Mouse (Mus musculus) midbrain, embryonic 11.5 days (tissue): ENCODE measurements around the gene Ccdc93. TPM values are rescaled to one million over a fixed set of nuclear protein-coding genes. Genes with fewer than 3 reads are reported as not detected.

Experiments used
- ATAC-seq: fragments of 200-750 bp; cut with Nextera tagmentation; 2 replicates; pipeline ENCODE4 v1.8.0; 2017; ENCODE audit warnings: moderate TSS enrichment, moderate library complexity; ENCODE audit not compliant: low FRiP score
- DNase-seq: peaks from one replicate; pipeline ENCODE4 v3.0.0; 2015; ENCODE audit warnings: low spot score; ENCODE audit errors: missing footprints
- H3K27ac ChIP-seq: fragments of 300-500 bp; sonication (generic); 2 replicates; pipeline ENCODE4 v1.5.1; 2014; ENCODE audit warnings: low read depth, low read length
- H3K27me3 ChIP-seq: fragments of 300-500 bp; sonication (generic); 2 replicates; pipeline ENCODE4 v1.6.1; 2014; ENCODE audit warnings: mild to moderate bottlenecking, low read length, moderate library complexity, mixed read lengths; ENCODE audit not compliant: control insufficient read depth, insufficient read depth
- H3K36me3 ChIP-seq: fragments of 300-500 bp; sonication (generic); 2 replicates; pipeline ENCODE4 v1.6.1; 2014; ENCODE audit warnings: mild to moderate bottlenecking, low read length, moderate library complexity, mixed read lengths; ENCODE audit not compliant: control insufficient read depth, insufficient read depth
- H3K4me1 ChIP-seq: fragments of 300-500 bp; sonication (generic); 2 replicates; pipeline ENCODE4 v1.6.1; 2014; ENCODE audit warnings: low read length; ENCODE audit not compliant: control insufficient read depth, insufficient read depth
- H3K4me2 ChIP-seq: fragments of 300-500 bp; sonication (generic); 2 replicates; pipeline ENCODE4 v1.6.1; 2014; ENCODE audit warnings: mild to moderate bottlenecking, moderate library complexity
- H3K4me3 ChIP-seq: fragments of 300-500 bp; sonication (generic); 2 replicates; pipeline ENCODE4 v1.5.1; 2014; ENCODE audit warnings: low read depth, low read length
- H3K9ac ChIP-seq: fragments of 300-500 bp; sonication (generic); 2 replicates; pipeline ENCODE4 v1.6.1; 2014; ENCODE audit warnings: low read length
- H3K9me3 ChIP-seq: fragments of 300-500 bp; sonication (generic); 2 replicates; pipeline ENCODE4 v1.6.1; 2016; ENCODE audit warnings: low read length; ENCODE audit not compliant: control insufficient read depth
- WGBS: fragments of 180-500 bp; shearing (Covaris S2); extraction: QIAGEN DNeasy Blood & Tissue Kit; methylation state at CpG from one replicate; pipeline ENCODE4 v1.1.7; 2014; 5-methylcytosine and 5-hydroxymethylcytosine counted together
- polyA plus RNA-seq: library from polyadenylated mRNA; unstranded; fragments of >200 nt; fragmentation: Nextera tagmentation; extraction: Ambion mirVana; gene quantifications from 2 replicates; pipeline ENCODE4 v1.2.1, GENCODE M21; 2014

The Ccdc93 gene
- polyA plus RNA-seq, 1 experiment from 2014 or later, result 9.7 TPM

- WGBS, result 69% methylated on average over 4 of the region's 4 CpGs
- Histone ChIP-seq H3K27ac (no peak overlapping the region), H3K4me3 (no peak overlapping the region), H3K4me2 (no peak overlapping the region), H3K9ac (no peak overlapping the region), H3K36me3 (peaks cover 11% of the 10 kb centered on the region), H3K9me3 (no peaks in the 10 kb centered on the region), H3K4me1 (no peaks in the 10 kb centered on the region), H3K27me3 (no peaks in the 10 kb centered on the region)
- DNase-seq, result peak; percentile 68
- ATAC-seq, result no peak
Observed at GRCm38 (mm10) chr1:121549456-121549855, 118.6 kb downstream of the Ccdc93 start.

- Histone ChIP-seq H3K4me3 (no peak overlapping the region), H3K36me3 (peaks cover 23% of the 10 kb centered on the region), H3K4me2 (no peak overlapping the region), H3K27me3 (no peaks in the 10 kb centered on the region), H3K27ac (no peak overlapping the region), H3K4me1 (no peaks in the 10 kb centered on the region), H3K9me3 (no peaks in the 10 kb centered on the region), H3K9ac (no peak overlapping the region)
- WGBS, result 84% methylated on average over 16 of the region's 16 CpGs
- ATAC-seq, result peak; percentile 26; the same call in 1 of the 2 replicates
- peak; percentile 62 for DNase-seq
Observed at GRCm38 (mm10) chr1:121550801-121551456, 120.1 kb downstream of the Ccdc93 start.

GRCm38 (mm10) chr1:121551457-121551835 is 120.6 kb downstream of the Ccdc93 start:
- Histone ChIP-seq H3K27ac (no peak overlapping the region), H3K36me3 (peaks cover 23% of the 10 kb centered on the region), H3K4me2 (no peak overlapping the region), H3K4me3 (no peak overlapping the region), H3K27me3 (no peaks in the 10 kb centered on the region), H3K4me1 (no peaks in the 10 kb centered on the region), H3K9ac (no peak overlapping the region), H3K9me3 (no peaks in the 10 kb centered on the region)
- ATAC-seq (peak; percentile 34; the same call in 1 of the 2 replicates), DNase-seq (peak; percentile 65)
- WGBS, result 89% methylated on average over 7 of the region's 7 CpGs

Other genes starting within 250 kb of the Ccdc93 start
- gene Insig2, start 98.5 kb upstream of the Ccdc93 start, polyA plus RNA-seq, result 16.9 and 17.8 TPM in 2 replicates
- 0.14 and 0.20 TPM in 2 replicates for gene Htr5b, start 97.4 kb downstream of the Ccdc93 start, polyA plus RNA-seq
- 76.3 and 81.0 TPM in 2 replicates for gene Ddx18, start 136.9 kb downstream of the Ccdc93 start, polyA plus RNA-seq